Mouse (Mus musculus) megakaryocyte, embryonic 14.5 days (primary cell): ENCODE measurements around the gene Ntm. TPM values are rescaled to one million over a fixed set of nuclear protein-coding genes. Genes with fewer than 3 reads are reported as not detected.

ENCODE experiments used
- H3K27me3 ChIP-seq: replicated peaks from 2 replicates; pipeline ENCODE3; 2012; ENCODE audit warnings: inconsistent platforms
- H3K36me3 ChIP-seq: replicated peaks from 2 replicates; pipeline ENCODE3; 2012; ENCODE audit warnings: low read length, inconsistent platforms, mixed read lengths
- H3K4me1 ChIP-seq: 2 replicates; pipeline ENCODE4 v1.6.1; 2012; ENCODE audit warnings: inconsistent platforms
- H3K4me3 ChIP-seq: replicated peaks from 2 replicates; pipeline ENCODE3; 2012; ENCODE audit warnings: moderate library complexity, mild to moderate bottlenecking, inconsistent platforms
- H3K9me3 ChIP-seq: 2 replicates; pipeline ENCODE4 v1.6.1; 2012; ENCODE audit warnings: inconsistent platforms
- FLI1 ChIP-seq: IDR thresholded peaks from 2 replicates; pipeline ENCODE4 v1.6.1; 2012; ENCODE audit warnings: low read length, inconsistent platforms, mixed read lengths
- GATA1 ChIP-seq: IDR thresholded peaks from 3 replicates; pipeline ENCODE4 v1.6.1; 2012; ENCODE audit warnings: mixed read lengths, low read length, inconsistent platforms, borderline replicate concordance
- polyA plus RNA-seq: library from polyadenylated mRNA; stranded (reverse); fragments of >175 nt; gene quantifications from 2 replicates; pipeline ENCODE4 v1.2.3, GENCODE M21; 2012; ENCODE audit warnings: low replicate concordance; ENCODE audit not compliant: insufficient read depth

The Ntm gene
- polyA plus RNA-seq, 1 experiment: not detected

GRCm38 (mm10) chr9:29949041-29949440 lies 13.9 kb downstream of the Ntm start:
- H3K4me3 ChIP-seq: no peak overlapping the region
- H3K27me3 ChIP-seq: no peaks in the 10 kb centered on the region
- H3K9me3 ChIP-seq: 0 out of 2 replicates have a peak, but pooled peaks cover 7% of the 10 kb centered on the region
- TF ChIP-seq GATA1 (no peak), FLI1 (no peak)
- no peaks in the 10 kb centered on the region for H3K4me1 ChIP-seq
- no peaks in the 10 kb centered on the region for H3K36me3 ChIP-seq

GRCm38 (mm10) chr9:29943209-29944070 lies 19.5 kb downstream of the Ntm start:
- TF ChIP-seq FLI1 (no peak), GATA1 (no peak)
- peaks cover 22% of the 10 kb centered on the region; the same call in 1 of the 2 replicates for H3K9me3 ChIP-seq
- no peaks in the 10 kb centered on the region for H3K36me3 ChIP-seq
- H3K4me3 ChIP-seq: no peak overlapping the region
- H3K4me1 ChIP-seq: no peaks in the 10 kb centered on the region
- no peaks in the 10 kb centered on the region for H3K27me3 ChIP-seq

- H3K36me3 ChIP-seq: no peaks in the 10 kb centered on the region
- peaks cover 19% of the 10 kb centered on the region; the same call in 1 of the 2 replicates for H3K9me3 ChIP-seq
- H3K27me3 ChIP-seq: no peaks in the 10 kb centered on the region
- no peak overlapping the region for H3K4me3 ChIP-seq
- TF ChIP-seq GATA1 (no peak), FLI1 (no peak)
- H3K4me1 ChIP-seq: no peaks in the 10 kb centered on the region
Measured at GRCm38 (mm10) chr9:29942183-29942952, 20.6 kb downstream of the Ntm start.

- Histone ChIP-seq H3K27me3 (no peaks in the 10 kb centered on the region), H3K36me3 (no peaks in the 10 kb centered on the region), H3K4me3 (no peak overlapping the region), H3K9me3 (peaks cover 15% of the 10 kb centered on the region; the same call in 1 of the 2 replicates), H3K4me1 (no peaks in the 10 kb centered on the region)
- TF ChIP-seq FLI1 (no peak), GATA1 (no peak)
Measured at GRCm38 (mm10) chr9:29939517-29940034, 23.4 kb downstream of the Ntm start.

GRCm38 (mm10) chr9:29928796-29929195 lies 34.1 kb downstream of the Ntm start:
- Histone ChIP-seq H3K27me3 (no peaks in the 10 kb centered on the region), H3K4me1 (no peaks in the 10 kb centered on the region), H3K4me3 (no peak overlapping the region), H3K9me3 (peaks cover 5% of the 10 kb centered on the region; the same call in 1 of the 2 replicates), H3K36me3 (no peaks in the 10 kb centered on the region)
- TF ChIP-seq FLI1 (no peak), GATA1 (no peak)

- Histone ChIP-seq H3K9me3 (peaks cover 8% of the 10 kb centered on the region; the same call in 1 of the 2 replicates), H3K4me1 (no peaks in the 10 kb centered on the region), H3K27me3 (no peaks in the 10 kb centered on the region), H3K4me3 (no peak overlapping the region), H3K36me3 (no peaks in the 10 kb centered on the region)
- TF ChIP-seq FLI1 (no peak), GATA1 (no peak)
Measured at GRCm38 (mm10) chr9:29925382-29925781, 37.6 kb downstream of the Ntm start.

- H3K4me1 ChIP-seq: no peaks in the 10 kb centered on the region
- H3K9me3 ChIP-seq: peaks cover 12% of the 10 kb centered on the region
- TF ChIP-seq GATA1 (no peak), FLI1 (no peak)
- no peaks in the 10 kb centered on the region for H3K36me3 ChIP-seq
- H3K27me3 ChIP-seq: no peaks in the 10 kb centered on the region
- no peak overlapping the region for H3K4me3 ChIP-seq
Measured at GRCm38 (mm10) chr9:29898406-29899054, 64.4 kb downstream of the Ntm start.

- H3K4me3 ChIP-seq: no peak overlapping the region
- H3K27me3 ChIP-seq: no peaks in the 10 kb centered on the region
- H3K9me3 ChIP-seq: peaks cover 18% of the 10 kb centered on the region
- TF ChIP-seq FLI1: no peak
- TF ChIP-seq GATA1: no peak
- H3K4me1 ChIP-seq: no peaks in the 10 kb centered on the region
- H3K36me3 ChIP-seq: no peaks in the 10 kb centered on the region
Measured at GRCm38 (mm10) chr9:29897448-29897847, 65.5 kb downstream of the Ntm start.

GRCm38 (mm10) chr9:29892792-29893191 lies 70.1 kb downstream of the Ntm start:
- Histone ChIP-seq H3K9me3 (peaks cover 14% of the 10 kb centered on the region), H3K27me3 (no peaks in the 10 kb centered on the region), H3K4me3 (no peak overlapping the region), H3K36me3 (no peaks in the 10 kb centered on the region), H3K4me1 (no peaks in the 10 kb centered on the region)
- TF ChIP-seq GATA1 (no peak), FLI1 (no peak)
